Mouse (Mus musculus) retina, adult 2 months (tissue): ENCODE results near the gene Schip1.

Experiments used
- DNase-seq: peaks from one replicate; pipeline ENCODE4 v3.0.0-alpha.2; 2012; ENCODE audit warnings: low read depth, low spot score

Gene Schip1

DNA sequence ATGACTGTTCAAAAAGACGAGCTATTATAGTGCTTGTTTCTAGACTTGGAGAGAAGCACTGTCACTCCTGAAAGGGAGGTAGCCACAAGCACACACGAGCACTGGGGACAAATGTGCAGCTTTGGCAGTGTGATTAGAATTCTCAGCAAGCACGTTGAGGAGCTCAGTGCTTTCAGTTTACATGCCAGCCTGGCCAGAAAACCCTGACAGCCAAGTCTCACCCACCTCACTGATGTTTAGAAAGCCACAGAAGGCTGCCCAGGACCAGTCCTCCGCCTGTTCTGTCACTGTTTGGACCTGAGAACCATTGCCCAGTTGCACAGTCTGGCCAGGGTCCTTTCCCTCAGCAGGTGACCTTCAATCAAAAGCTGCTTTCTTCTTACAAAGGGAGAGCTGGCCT lies 595.9 kb downstream of the Schip1 start:
- DNase-seq = no peak

DNA sequence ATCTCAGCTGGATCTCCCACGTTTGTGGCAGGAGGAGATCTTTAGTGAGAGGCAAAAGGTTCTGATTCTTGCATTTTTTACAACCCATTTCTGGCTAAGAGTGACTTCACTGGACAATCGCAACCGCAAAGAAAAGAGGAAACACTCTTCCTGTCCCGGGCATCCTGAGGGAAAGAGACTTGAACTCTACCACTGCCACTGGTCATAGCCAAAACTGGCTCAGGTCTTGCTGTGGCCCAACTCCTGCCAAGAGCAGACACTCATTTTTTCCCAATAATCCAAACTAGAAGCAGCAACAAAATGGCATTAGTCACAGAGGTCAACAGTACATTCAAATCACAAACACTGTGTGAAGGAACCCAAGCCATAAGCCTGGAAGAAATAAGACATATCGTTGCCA lies 597.8 kb downstream of the Schip1 start:
- DNase-seq = no peak

DNA sequence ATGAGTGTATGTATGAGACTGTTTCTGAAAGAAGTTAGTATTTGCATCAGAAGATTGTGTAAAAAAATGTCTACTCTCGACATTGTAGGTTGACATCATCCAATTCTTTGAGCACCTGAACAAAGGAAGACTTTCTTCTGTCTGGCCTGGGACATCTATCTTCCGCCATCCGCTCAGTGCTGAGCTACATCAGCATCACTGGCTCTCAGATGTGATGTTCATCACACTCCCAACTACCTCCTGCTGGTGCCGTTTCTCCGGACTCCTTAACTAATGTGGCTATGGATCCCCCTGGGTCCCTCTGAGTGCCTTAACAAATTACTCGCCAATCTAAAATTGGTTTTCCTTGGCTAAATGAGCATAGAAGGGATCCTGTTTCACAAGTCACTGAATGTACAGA lies 599.7 kb downstream of the Schip1 start:
- DNase-seq = no peak

DNA sequence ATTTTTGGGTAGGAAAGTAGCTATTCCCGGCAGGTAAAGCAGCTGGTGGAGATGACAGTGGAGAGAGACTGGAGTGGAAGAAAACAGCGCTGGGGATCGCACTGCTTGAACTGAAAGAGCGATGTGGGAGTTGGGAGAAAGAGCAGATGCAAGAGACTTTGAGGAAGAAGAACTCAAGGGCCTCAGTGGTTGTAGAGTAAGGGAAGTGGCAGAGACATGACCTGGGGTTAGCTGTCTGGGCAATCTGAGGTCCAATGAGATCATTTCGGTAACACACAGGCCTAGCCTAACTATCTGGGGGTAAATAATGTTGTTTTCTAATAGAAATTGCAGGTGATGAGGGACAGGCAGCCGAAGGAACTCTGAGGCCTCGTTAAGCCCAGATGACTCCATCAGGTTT lies 601.8 kb downstream of the Schip1 start:
- no peak for DNase-seq

DNA sequence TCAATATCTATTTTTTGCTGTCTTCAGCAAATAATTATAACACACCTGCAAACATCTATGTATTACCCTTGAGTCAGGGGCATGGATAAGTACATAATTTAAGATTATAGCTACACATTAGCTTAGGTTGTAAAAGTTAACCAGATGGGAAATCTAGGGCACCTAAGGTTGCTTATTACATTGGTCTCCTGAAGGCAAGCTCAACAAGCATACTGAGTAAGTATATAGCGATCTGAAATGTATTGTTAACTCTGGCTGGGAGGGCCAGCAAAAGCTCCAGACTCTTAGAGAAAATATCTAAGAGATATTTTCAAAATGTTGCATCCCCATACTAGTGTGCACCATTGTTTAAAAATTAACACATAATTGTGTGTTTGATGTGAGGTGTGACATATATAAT lies 603.2 kb downstream of the Schip1 start:
- no peak for DNase-seq

DNA sequence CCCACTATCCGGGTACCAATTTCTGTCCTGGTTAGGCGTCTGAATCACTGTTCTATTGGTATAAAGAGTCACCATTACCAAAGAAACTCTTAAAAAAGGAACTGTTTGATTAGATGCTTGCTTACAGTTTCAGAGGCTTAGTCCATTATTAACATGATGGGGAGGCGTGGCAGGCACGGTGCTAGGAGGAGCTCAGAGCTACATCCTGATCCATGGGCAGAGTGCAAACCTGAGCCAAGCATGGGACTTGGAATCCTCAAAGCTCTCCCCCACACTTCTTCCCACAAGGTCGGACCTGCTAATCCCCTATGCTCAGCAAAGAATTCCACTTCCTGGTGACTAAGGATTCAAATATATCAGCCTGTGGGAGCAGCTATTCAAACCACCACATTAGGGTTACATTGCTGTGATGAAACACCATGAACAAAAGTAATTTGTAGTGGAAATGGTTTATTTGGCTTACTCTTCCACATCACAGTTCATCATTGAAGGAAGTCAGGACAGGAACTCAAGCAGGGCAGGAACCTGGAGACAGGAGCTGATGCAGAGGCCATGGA lies 604.9 kb downstream of the Schip1 start:
- no peak for DNase-seq

DNA sequence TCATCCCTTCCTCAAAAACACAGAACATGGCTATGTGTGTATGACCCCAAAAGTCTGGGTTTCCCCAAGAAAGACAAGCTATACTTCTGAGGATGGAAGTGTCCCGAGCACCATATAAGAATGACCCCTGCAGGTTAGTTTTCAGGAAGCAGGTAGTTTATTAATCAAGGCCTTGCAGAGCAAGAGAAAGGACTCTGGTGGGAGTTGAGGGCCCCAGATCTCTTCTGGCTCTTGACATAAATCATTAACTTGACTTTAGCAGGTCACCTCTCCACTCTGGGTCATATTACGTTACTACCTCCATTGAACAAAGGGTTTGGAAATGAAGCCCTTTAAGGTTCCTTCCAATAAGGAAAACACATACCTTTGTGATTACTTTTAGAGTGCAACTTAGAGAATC lies 610.1 kb downstream of the Schip1 start:
- DNase-seq = no peak

DNA sequence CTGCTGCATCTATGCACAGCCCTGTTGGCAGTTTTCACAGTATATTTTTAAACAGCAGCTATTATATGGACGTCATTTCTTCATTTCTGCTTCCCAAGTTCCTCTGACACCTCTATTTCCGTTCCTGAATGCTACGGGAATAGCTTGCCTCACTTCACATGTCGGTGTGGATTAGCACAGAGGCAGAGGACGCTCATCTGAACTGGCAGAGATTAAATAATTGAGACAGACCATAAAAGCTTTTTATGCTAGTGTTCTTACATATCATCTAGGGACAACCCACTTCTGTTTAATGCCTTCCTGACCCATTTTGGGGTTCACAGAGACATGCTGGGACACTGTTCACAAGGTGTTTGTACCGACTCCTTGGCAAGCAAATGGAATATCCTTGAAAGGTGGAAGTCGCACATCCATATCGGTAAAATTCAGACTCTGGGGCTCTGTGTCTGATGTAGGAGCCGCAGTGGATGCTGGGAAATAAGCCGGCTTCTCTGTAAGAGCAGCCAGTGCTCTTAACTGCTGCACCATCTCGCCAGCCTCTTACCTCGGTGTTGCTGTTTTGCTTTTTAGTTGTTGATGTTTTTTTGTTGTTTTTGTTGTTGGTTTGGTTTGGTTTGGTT lies 610.7 kb downstream of the Schip1 start:
- DNase-seq = no peak
